Mouse (Mus musculus) B cell, adult 62 days (primary cell): ENCODE data around the gene Cul7. TPM values are rescaled to one million over a fixed set of nuclear protein-coding genes. Genes with fewer than 3 reads are reported as not detected.

Experiments used
- total RNA-seq: library from RNA; stranded (reverse); gene quantifications from 4 replicates; pipeline ENCODE4 v1.2.4, GENCODE M21; 2023

The Cul7 gene
- 7.4 to 9.2 TPM (median 8.5 TPM) in 4 replicates for total RNA-seq

DNA sequence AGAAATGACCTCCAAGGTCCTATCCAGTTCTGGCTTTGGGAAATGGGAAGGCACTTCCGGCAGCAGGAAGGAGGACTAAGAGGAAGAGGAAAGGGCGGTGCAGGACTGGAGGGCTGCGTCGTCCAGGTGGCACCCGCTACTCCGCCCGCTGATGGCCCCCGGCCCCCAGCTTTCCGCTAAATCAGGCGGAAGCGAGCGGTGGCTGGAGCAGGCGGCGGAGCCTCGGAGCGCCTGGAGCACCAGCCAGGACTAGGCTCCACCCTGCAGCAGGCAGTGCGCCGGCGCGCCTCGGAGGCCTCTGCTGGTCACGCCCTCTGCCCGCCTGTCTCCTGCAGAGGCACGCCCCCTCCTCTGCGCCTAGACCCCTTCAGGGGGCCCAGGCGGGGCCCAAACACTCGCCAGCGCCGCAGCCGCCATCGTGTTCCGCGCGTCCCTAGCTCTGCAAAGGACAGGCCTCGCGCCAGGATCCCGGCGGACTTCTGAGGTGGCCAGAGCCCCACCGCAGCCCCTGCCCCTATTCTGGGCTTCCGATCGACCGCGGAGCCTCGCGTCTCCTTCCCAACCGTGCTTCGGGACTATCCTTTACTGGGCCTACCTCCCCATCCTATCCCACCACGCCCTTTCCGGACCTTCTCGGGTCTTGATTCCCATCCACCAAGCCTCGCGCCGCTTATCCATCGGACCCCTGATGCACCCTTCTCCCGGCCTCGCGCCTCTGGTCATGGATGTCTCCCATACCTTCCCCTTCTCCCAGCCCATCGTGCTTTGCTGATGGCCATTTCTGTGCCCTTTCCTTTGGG lies at the start of gene Cul7:
TSS of gene Cul7 (plus strand) at position 106 of the 800 bp plus-strand sequence.

DNA sequence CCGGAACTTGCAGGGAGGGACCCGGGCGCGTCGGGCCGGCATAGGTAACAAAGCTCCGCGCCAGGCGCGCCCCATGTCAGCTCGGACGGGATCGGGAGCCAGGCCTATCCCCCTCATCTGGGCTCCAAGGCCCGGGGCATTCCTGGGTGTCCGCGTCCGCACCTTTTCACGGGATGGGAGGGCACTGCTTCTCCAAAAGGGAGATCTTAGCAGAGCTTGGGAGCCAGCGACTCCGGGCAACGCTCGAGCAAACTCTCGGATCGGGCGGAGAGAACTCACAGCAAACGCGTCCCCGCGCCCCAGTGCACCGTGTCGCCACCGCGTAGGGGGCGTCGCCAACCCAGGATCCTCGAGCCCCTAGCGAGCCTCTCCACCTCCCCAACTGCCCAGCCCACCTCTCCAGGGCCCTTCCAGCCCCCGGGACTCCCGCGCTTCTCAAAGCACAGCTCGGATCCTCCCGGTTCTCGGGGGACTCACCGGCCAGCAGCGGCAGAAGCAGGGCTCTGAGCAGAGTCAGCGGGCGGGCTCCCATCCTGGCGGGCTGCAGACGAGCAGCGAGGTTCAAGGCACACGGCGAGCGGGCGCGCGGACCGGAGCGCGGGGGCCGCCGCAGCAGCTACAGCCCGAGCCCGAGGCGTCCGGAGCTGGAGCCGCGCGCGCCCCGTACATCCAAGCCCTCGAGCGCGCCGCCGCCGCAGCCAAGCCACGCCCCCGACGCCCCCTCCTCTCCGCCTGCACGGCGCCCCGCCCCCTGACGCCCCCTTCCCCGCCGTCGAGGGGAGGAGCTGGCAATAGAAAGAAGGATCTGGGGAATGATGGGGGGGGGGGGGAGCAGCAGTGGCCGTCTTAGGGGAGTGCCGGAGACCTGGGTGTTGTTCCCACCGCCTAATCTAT lies 21.1 kb upstream of the Cul7 start, which contains the start of gene Ptk7:
TSS of gene Ptk7 (minus strand) at position 714 of the 894 bp plus-strand sequence.

DNA sequence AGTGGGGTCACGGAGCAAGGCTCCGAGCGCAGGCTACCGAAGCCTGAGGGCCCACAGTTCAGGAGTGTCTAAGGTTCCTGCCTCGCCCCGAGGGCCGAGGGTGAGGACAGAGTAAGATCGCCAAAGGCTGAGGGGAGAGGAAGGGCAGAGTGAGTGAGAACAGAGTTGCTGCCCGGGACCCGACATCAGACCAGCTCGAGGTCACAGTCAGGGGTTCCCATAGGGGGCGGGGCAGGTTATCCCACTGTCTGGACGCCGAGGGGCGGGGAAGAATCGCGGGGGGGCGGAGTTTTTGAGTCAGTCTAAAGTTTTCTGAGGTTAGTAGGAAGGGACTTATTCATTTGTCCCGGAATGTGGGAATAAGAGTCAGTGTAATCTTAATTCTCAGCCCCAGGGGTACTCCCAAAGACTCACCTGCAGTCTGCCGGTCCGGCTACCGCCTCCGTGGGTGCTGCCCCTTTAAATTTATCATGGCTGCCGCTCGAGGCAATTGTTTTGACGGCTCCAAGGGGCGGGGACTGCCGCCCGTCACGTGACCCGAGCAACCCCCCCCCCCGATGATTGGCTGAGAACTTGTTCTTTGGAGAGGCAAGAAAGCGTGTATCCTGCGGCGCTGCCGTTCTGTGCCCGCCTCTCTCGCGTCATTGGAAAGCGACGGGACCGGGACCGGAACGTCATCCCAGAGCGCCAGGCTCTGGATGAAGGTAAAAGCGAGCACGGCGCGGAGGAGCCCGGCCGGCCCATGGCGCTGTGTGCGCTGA lies 4.4 kb upstream of the Cul7 start, which contains the start of the genes Klc4 and Mrpl2:
TSS of gene Klc4 (minus strand) at position 462 of the 761 bp plus-strand sequence.
TSS of gene Mrpl2 (plus strand) at position 669 of the 761 bp plus-strand sequence.

DNA sequence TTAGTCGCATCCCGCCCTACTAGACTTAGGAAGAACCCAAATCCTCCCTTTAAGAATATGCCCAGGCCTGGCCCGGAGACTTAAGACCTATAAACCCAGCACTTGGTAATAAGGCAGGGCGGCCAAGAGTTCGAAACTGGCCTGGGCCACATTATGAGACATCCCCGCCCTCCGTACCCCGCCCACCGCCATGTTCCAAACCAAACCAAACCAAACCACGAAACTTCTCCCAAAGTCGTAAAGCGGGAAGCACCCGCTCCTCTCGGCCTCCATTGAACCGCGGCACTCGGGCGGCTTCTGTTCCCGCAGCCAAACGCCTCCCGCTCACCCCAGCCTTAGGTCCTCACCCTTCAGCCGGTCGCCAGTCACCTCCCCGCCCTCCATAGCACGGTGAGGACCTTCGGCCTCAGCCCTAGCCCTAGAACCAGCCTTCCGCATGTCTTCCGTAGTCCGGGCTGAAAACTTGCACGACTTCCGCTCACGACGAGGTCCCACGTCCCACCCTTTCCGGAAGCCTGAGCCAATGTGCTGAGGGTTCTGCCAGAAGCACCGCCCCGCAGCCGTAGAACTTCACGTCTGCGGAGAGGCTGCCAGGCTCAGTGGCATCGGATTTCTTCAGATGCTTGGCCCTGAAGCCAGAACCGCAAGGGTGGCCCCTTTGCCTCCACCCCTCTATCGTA lies 23.9 kb downstream of the Cul7 start, which contains the start of gene Rrp36:
TSS of gene Rrp36 (minus strand) at position 503 of the 680 bp plus-strand sequence.

DNA sequence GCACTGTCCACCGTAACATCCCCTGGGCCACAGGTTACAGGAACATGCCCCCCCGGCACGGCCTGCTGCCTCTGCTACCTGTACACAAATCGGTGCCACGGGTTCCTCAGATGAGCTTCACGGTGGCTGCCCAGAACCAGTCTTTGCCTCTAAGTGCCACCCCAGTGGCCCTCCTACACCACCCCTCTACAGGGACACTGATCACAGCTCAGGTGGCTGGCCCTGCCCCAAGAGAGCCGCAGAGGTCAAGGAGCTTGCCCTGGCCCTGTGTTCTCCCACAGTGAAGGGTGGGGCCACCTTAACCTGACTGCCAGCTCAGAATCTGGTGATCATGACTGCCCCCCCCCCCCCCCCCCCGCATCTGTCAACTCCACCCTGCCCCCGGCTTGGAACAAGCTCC lies 28.3 kb downstream of the Cul7 start, which contains the start of gene Mea1:
TSS of gene Mea1 (plus strand) at position 378 of the 400 bp plus-strand sequence.

DNA sequence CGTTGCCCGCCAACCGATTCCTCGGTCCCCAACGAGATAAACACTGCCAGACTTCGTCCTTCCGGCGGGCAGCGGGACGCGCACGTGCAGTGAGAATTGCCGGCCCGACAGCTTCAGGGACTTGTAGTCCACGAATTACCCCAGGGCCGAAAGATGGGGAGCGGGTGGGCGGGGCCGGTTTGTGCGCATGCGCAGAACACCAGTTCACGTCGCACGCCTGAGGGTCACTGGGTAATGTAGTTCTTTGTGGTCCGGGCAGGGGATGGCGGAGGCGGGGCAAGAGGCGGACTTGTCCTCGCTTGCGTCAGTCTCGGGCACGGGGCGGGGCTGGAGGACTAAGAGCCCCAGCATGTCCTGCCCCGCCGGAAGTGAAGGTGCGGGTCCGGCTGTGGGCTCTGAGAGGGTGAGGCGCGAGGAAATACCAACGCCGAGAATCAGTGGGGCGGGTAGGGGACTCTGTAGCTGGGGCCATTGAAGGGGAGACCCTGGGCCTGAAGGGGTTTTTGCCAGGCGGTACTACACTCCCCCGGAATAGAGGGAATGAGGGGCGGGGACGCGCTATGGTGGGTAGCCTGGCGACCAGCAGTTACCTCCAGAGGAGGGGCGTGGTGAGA lies 30.7 kb downstream of the Cul7 start, which contains the start of gene Klhdc3:
TSS of gene Klhdc3 (minus strand) at position 155 of the 614 bp plus-strand sequence.

DNA sequence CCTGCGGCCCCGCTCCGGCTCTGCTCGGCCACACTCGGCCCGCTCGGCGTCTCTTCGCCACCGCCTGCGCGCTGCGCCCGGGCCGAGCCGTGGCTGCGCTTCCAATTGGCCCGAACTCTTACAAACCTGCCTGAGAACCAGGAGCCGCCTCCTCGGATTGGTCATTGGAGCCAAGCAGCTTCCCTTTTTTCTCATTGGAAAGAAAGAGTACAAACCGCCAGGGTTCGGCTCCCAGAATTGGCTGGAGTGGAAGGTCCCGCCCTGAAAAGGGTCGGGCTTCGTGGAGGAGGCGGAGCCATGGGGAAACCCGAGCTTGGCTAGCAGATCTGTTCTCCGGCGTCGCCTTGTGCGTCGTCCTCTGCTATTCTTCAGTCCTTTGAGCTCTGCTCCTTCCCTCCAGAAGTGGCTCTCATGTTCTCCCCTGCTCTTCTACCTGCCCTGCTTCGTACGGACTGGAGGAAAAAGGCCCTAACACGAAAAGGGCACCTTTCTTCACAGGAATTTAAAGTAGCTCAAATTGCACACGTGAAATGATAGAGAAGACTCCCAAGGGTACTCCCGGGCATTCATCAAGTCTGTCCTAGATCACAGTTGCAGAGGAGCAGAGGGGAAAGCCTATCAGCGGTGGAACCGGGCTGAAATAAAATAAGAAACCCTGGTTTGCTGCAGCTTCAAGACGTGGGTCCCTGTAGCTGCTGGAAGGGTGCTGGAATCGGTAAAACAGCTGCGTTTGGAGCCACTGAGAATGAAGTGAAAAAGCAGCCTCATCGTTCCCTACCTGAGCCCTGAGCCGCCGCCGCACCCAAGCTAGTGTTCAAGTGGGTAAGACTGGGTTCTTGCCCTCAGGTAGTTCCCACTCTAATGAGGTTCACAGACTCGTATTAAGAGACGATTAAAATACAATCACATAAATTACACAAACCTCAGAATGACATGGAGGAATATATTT lies 55.0 kb downstream of the Cul7 start, which contains the start of gene Ppp2r5d:
TSS of gene Ppp2r5d (minus strand) at position 225 of the 949 bp plus-strand sequence.

DNA sequence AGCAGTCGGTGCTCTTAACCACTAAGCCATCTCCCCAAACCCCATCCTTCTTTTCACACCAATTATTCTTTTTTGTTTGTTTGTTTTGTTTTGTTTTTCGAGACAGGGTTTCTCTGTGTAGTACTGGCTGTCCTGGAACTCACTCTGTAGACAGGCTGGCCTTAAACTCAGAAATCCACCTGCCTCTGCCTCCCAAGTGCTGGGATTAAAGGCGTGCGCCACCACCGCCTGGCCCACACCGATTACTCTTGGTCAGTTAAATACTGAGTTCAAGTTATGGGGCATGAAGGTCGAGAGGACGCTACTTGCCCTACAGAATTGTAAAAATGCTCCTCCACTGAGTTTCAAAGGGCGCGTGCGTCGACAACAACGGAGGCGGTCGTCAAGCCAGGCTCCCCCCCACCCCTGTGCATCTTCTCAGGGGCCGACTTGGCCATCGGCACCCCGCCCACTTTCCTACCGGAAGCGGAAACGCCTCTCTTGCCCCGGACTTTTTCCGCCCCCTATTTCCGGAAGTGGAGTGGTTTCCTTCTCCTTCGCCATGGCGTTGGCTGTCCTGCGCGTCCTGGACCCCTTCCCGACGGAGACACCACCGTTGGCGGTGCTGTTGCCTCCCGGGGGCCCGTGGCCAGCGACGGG lies 60.9 kb downstream of the Cul7 start, which contains the start of gene Pex6:
TSS of gene Pex6 (plus strand) at position 505 of the 639 bp plus-strand sequence.

Other genes starting within 250 kb of the Cul7 start
- gene Crip3, start 221.4 kb upstream of the Cul7 start, total RNA-seq: 4.3 to 7.2 TPM (median 5.3 TPM) in 4 replicates
- not detected in 4 replicates for gene Slc22a7, start 211.9 kb upstream of the Cul7 start, total RNA-seq
- gene Ttbk1, start 162.7 kb upstream of the Cul7 start, total RNA-seq: 3.0 to 4.2 TPM (median 3.5 TPM) in 4 replicates
- 0.83 TPM in 1 of 4 replicates, not detected in the others for gene Dnph1, start 153.6 kb upstream of the Cul7 start, total RNA-seq
- gene Cul9, start 103.9 kb upstream of the Cul7 start, total RNA-seq: 16.7 to 18.7 TPM (median 17.0 TPM) in 4 replicates
- 85.8 to 123 TPM (median 90.9 TPM) in 4 replicates for gene Srf, start 94.2 kb upstream of the Cul7 start, total RNA-seq
- gene Ptk7, start 20.8 kb upstream of the Cul7 start, total RNA-seq: not detected in 4 replicates
- gene Klc4, start 4.3 kb upstream of the Cul7 start, total RNA-seq: 20.6 to 24.1 TPM (median 21.7 TPM) in 4 replicates
- gene Mrpl2, start 4.1 kb upstream of the Cul7 start, total RNA-seq: 31.0 to 37.9 TPM (median 35.5 TPM) in 4 replicates
- gene Rrp36, start 24.0 kb downstream of the Cul7 start, total RNA-seq: 22.4 to 31.7 TPM (median 25.4 TPM) in 4 replicates
- gene Mea1, start 28.5 kb downstream of the Cul7 start, total RNA-seq: 47.4 to 58.8 TPM (median 54.1 TPM) in 4 replicates
- gene Klhdc3, start 30.6 kb downstream of the Cul7 start, total RNA-seq: 39.9 to 46.1 TPM (median 42.2 TPM) in 4 replicates
- 28.4 to 37.9 TPM (median 33.3 TPM) in 4 replicates for gene Ppp2r5d, start 54.8 kb downstream of the Cul7 start, total RNA-seq
- 37.0 to 38.0 TPM (median 37.3 TPM) in 4 replicates for gene Pex6, start 61.1 kb downstream of the Cul7 start, total RNA-seq
- gene Gnmt, start 78.8 kb downstream of the Cul7 start, total RNA-seq: 4.0 to 4.6 TPM (median 4.5 TPM) in 4 replicates
- 138 to 149 TPM (median 142 TPM) in 4 replicates for gene Cnpy3, start 101.9 kb downstream of the Cul7 start, total RNA-seq
- not detected in 4 replicates for gene Ptcra, start 113.4 kb downstream of the Cul7 start, total RNA-seq
- gene 2310039H08Rik, start 122.3 kb downstream of the Cul7 start, total RNA-seq: 17.4 to 20.4 TPM (median 18.6 TPM) in 4 replicates
- gene Rpl7l1, start 132.3 kb downstream of the Cul7 start, total RNA-seq: 61.7 to 77.6 TPM (median 66.7 TPM) in 4 replicates
- 94.1 to 106 TPM (median 101 TPM) in 4 replicates for gene Bicral, start 208.1 kb downstream of the Cul7 start, total RNA-seq
- gene Tbcc, start 240.3 kb downstream of the Cul7 start, total RNA-seq: 9.9 to 16.4 TPM (median 14.4 TPM) in 4 replicates